Mouse (Mus musculus): ENCODE data around the gene Mical3.

The Mical3 gene

GRCm38 (mm10) chr6:121081288-121082093, 49.3 kb downstream of the Mical3 start:
- DNase-seq (ENCODE audit: low spot score): no peak

- DNase-seq (ENCODE audit: low spot score): no peak
Measured at GRCm38 (mm10) chr6:121078175-121078574, 52.6 kb downstream of the Mical3 start.

GRCm38 (mm10) chr6:121076929-121077566, 53.8 kb downstream of the Mical3 start:
- DNase-seq (ENCODE audit: low spot score): no peak

- DNase-seq (ENCODE audit: low spot score): no peak
Measured at GRCm38 (mm10) chr6:121075763-121076162, 55.0 kb downstream of the Mical3 start.

GRCm38 (mm10) chr6:121073312-121073711, 57.5 kb downstream of the Mical3 start:
- no peak for DNase-seq (ENCODE audit: low spot score)

GRCm38 (mm10) chr6:121072615-121073014, 58.2 kb downstream of the Mical3 start:
- DNase-seq (ENCODE audit: low spot score): no peak

- peak; percentile 30 for DNase-seq (ENCODE audit: low spot score)
Measured at GRCm38 (mm10) chr6:121070584-121071230, 60.1 kb downstream of the Mical3 start.

GRCm38 (mm10) chr6:121069156-121069555, 61.6 kb downstream of the Mical3 start:
- no peak for DNase-seq (ENCODE audit: low spot score)

GRCm38 (mm10) chr6:121068087-121068464, 62.7 kb downstream of the Mical3 start:
- no peak for DNase-seq (ENCODE audit: low spot score)

- DNase-seq (ENCODE audit: low spot score): no peak
Measured at GRCm38 (mm10) chr6:121067426-121068086, 63.2 kb downstream of the Mical3 start.

GRCm38 (mm10) chr6:121066761-121067160, 64.0 kb downstream of the Mical3 start:
- no peak for DNase-seq (ENCODE audit: low spot score)

- no peak for DNase-seq (ENCODE audit: low spot score)
Measured at GRCm38 (mm10) chr6:121064356-121065015, 66.3 kb downstream of the Mical3 start.

- DNase-seq (ENCODE audit: low spot score): no peak
Measured at GRCm38 (mm10) chr6:121063771-121064170, 67.0 kb downstream of the Mical3 start.

- DNase-seq (ENCODE audit: low spot score): peak; percentile 49
Measured at GRCm38 (mm10) chr6:121062891-121063408, 67.8 kb downstream of the Mical3 start.

GRCm38 (mm10) chr6:121058039-121058438, 72.8 kb downstream of the Mical3 start:
- DNase-seq (ENCODE audit: low spot score): peak; percentile 19

- DNase-seq (ENCODE audit: low spot score): no peak
Measured at GRCm38 (mm10) chr6:121057181-121057956, 73.4 kb downstream of the Mical3 start.

GRCm38 (mm10) chr6:121055496-121055895, 75.3 kb downstream of the Mical3 start:
- DNase-seq (ENCODE audit: low spot score): no peak

GRCm38 (mm10) chr6:121054908-121055307, 75.9 kb downstream of the Mical3 start:
- DNase-seq (ENCODE audit: low spot score): no peak

- DNase-seq (ENCODE audit: low spot score): no peak
Measured at GRCm38 (mm10) chr6:121054340-121054739, 76.5 kb downstream of the Mical3 start.

GRCm38 (mm10) chr6:121053585-121054112, 77.2 kb downstream of the Mical3 start:
- no peak for DNase-seq (ENCODE audit: low spot score)
